Mouse (Mus musculus): ENCODE measurements at regions not wholly inside any gene's neighbourhood (a gene's known extent, or its start where the extent isn't known, plus 50 kb on each side); places are given as distances from the start of the nearest gene placed in this dataset.
A peak's percentile ranks its signal among the peaks of the same experiment; 100 is the strongest.

- peak overlapping the region; percentile 61 for H3K9ac ChIP-seq (replicated peaks)
- peak; percentile 83 for TF ChIP-seq EP300 (IDR thresholded peaks at IDR 0.05; ENCODE audit: low read depth)
- TF ChIP-seq CTCF (IDR thresholded peaks at IDR 0.05; ENCODE audit: low read depth), result peak; percentile 87
- H3K4me2 ChIP-seq (ENCODE audit: low read depth, low read length), result peak overlapping the region; percentile 68
- H3K27me3 ChIP-seq (ENCODE audit: insufficient read depth, low read length), result no peaks in the 10 kb centered on the region
- ATAC-seq (peak; percentile 75), DNase-seq (peak; percentile 48)
- peak overlapping the region; percentile 30; the same call in 1 of the 2 replicates for H3K27ac ChIP-seq (ENCODE audit: low read depth)
- no peaks in the 10 kb centered on the region for H3K36me3 ChIP-seq (replicated peaks; ENCODE audit: insufficient read depth, low read length)
- peaks cover 14% of the 10 kb centered on the region; the same call in 1 of the 2 replicates for H3K4me1 ChIP-seq (ENCODE audit: insufficient read depth)
- peak overlapping the region; percentile 42 for H3K4me3 ChIP-seq (ENCODE audit: low read depth, low read length)
- WGBS (ENCODE audit: insufficient replicate concordance), result 28% methylated on average over 12 of the region's 12 CpGs
- H3K9me3 ChIP-seq (ENCODE audit: low read length), result no peaks in the 10 kb centered on the region
Observed at GRCm38 (mm10) chr10:45000873-45001859, 65.8 kb upstream of the Prep start.

DNA sequence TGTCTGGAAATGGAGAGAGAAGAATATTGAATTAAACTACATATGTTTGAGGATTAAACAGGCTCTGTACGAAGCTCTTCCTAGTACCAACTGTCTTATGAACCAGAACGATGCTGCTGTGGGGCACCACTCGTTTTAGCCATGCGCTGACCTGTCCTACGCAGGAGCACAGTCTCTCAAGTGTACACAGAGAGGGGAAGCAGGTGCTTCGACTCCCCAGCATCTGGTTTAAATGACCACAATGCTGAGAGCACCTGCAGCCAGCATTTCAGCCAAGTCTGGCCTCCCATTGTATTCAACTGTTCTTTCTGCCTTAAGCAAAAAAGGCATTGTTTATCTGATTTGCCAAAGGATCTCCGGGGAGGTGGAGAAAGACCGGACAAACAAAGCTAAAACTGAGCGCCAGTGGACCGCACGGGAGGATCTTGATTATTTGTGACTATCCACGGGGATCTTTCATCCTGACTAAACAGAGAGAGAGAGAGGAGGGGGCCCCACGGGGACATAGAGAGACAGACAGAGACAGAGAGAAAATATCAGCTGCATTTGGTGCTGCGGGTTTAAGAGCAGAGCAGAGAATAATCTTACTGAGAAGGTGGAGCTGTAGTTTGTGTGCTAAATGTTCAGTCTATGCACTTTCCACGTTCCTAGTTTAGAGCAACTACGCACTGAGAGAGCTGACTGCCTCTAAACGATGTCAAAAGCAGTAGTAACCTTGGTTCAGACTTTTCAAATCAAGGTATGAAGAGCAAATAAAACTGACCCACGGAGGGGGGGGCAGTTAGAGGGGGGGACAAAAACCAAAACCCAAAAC lies 66.8 kb upstream of the Prep start:
- ATAC-seq, result peak; percentile 46
- TF ChIP-seq EP300 (IDR thresholded peaks at IDR 0.05; ENCODE audit: low read depth) (no peak), CTCF (IDR thresholded peaks at IDR 0.05; ENCODE audit: low read depth) (no peak)
- Histone ChIP-seq H3K4me1 (ENCODE audit: insufficient read depth) (peaks cover 14% of the 10 kb centered on the region; the same call in 1 of the 2 replicates), H3K27ac (ENCODE audit: low read depth) (peak overlapping the region; percentile 30; the same call in 1 of the 2 replicates), H3K4me2 (ENCODE audit: low read depth, low read length) (peak overlapping the region; percentile 68), H3K27me3 (ENCODE audit: insufficient read depth, low read length) (no peaks in the 10 kb centered on the region), H3K36me3 (replicated peaks; ENCODE audit: insufficient read depth, low read length) (no peaks in the 10 kb centered on the region), H3K9ac (replicated peaks) (peak overlapping the region; percentile 61), H3K4me3 (ENCODE audit: low read depth, low read length) (peak overlapping the region; percentile 42), H3K9me3 (ENCODE audit: low read length) (no peaks in the 10 kb centered on the region)
- DNase-seq, result no peak
- 24% methylated on average over 18 of the region's 18 CpGs for WGBS (ENCODE audit: insufficient replicate concordance)

GRCm38 (mm10) chr10:44997906-44998289 lies 69.1 kb upstream of the Prep start:
- Histone ChIP-seq H3K4me3 (ENCODE audit: low read depth, low read length) (0 out of 2 replicates have a peak overlapping the region, but pooled peaks have one; percentile 21), H3K27ac (ENCODE audit: low read depth) (no peak overlapping the region), H3K4me1 (ENCODE audit: insufficient read depth) (peaks cover 8% of the 10 kb centered on the region; the same call in 1 of the 2 replicates), H3K27me3 (ENCODE audit: insufficient read depth, low read length) (no peaks in the 10 kb centered on the region), H3K4me2 (ENCODE audit: low read depth, low read length) (peak overlapping the region; percentile 58), H3K9ac (replicated peaks) (no peak overlapping the region), H3K9me3 (ENCODE audit: low read length) (no peaks in the 10 kb centered on the region), H3K36me3 (replicated peaks; ENCODE audit: insufficient read depth, low read length) (no peaks in the 10 kb centered on the region)
- ATAC-seq (no peak), DNase-seq (no peak)
- no peak for TF ChIP-seq CTCF (IDR thresholded peaks at IDR 0.05; ENCODE audit: low read depth)
- no peak for TF ChIP-seq EP300 (IDR thresholded peaks at IDR 0.05; ENCODE audit: low read depth)
- WGBS (ENCODE audit: insufficient replicate concordance), result 20% methylated on average over 4 of the region's 4 CpGs

GRCm38 (mm10) chr10:44997184-44997905 lies 69.7 kb upstream of the Prep start:
- no peaks in the 10 kb centered on the region for H3K27me3 ChIP-seq (ENCODE audit: insufficient read depth, low read length)
- H3K9me3 ChIP-seq (ENCODE audit: low read length), result no peaks in the 10 kb centered on the region
- no peak overlapping the region for H3K9ac ChIP-seq (replicated peaks)
- H3K4me1 ChIP-seq (ENCODE audit: insufficient read depth), result peaks cover 5% of the 10 kb centered on the region; the same call in 1 of the 2 replicates
- no peak overlapping the region for H3K27ac ChIP-seq (ENCODE audit: low read depth)
- no peak for ATAC-seq
- H3K4me2 ChIP-seq (ENCODE audit: low read depth, low read length), result peak overlapping the region; percentile 58
- no peaks in the 10 kb centered on the region for H3K36me3 ChIP-seq (replicated peaks; ENCODE audit: insufficient read depth, low read length)
- 21% methylated on average over 13 of the region's 14 CpGs for WGBS (ENCODE audit: insufficient replicate concordance)
- TF ChIP-seq CTCF (IDR thresholded peaks at IDR 0.05; ENCODE audit: low read depth), result no peak
- TF ChIP-seq EP300 (IDR thresholded peaks at IDR 0.05; ENCODE audit: low read depth), result no peak
- H3K4me3 ChIP-seq (ENCODE audit: low read depth, low read length), result peak overlapping the region; percentile 21; the same call in 1 of the 2 replicates
- no peak for DNase-seq

- no peak for ATAC-seq
- Histone ChIP-seq H3K4me2 (ENCODE audit: low read depth, low read length) (no peak overlapping the region), H3K4me1 (ENCODE audit: insufficient read depth) (peaks cover 5% of the 10 kb centered on the region; the same call in 1 of the 2 replicates), H3K9ac (replicated peaks) (no peak overlapping the region), H3K36me3 (replicated peaks; ENCODE audit: insufficient read depth, low read length) (no peaks in the 10 kb centered on the region), H3K27ac (ENCODE audit: low read depth) (no peak overlapping the region), H3K27me3 (ENCODE audit: insufficient read depth, low read length) (no peaks in the 10 kb centered on the region), H3K9me3 (ENCODE audit: low read length) (no peaks in the 10 kb centered on the region), H3K4me3 (ENCODE audit: low read depth, low read length) (no peak overlapping the region)
- DNase-seq, result no peak
- no peak for TF ChIP-seq CTCF (IDR thresholded peaks at IDR 0.05; ENCODE audit: low read depth)
- no peak for TF ChIP-seq EP300 (IDR thresholded peaks at IDR 0.05; ENCODE audit: low read depth)
- 81% methylated on average over 6 of the region's 6 CpGs for WGBS (ENCODE audit: insufficient replicate concordance)
Observed at GRCm38 (mm10) chr10:44995756-44996155, 71.2 kb upstream of the Prep start.

Data from liver, postnatal 0 days (tissue).